Mouse (Mus musculus): Measurements from ENCODE around the gene 4930442H23Rik.
"Not testable (repeated sequence)": the region's sequence is repeated elsewhere in the genome, so short reads cannot be mapped to it uniquely, and the experiment has no call there.

Gene 4930442H23Rik

DNA sequence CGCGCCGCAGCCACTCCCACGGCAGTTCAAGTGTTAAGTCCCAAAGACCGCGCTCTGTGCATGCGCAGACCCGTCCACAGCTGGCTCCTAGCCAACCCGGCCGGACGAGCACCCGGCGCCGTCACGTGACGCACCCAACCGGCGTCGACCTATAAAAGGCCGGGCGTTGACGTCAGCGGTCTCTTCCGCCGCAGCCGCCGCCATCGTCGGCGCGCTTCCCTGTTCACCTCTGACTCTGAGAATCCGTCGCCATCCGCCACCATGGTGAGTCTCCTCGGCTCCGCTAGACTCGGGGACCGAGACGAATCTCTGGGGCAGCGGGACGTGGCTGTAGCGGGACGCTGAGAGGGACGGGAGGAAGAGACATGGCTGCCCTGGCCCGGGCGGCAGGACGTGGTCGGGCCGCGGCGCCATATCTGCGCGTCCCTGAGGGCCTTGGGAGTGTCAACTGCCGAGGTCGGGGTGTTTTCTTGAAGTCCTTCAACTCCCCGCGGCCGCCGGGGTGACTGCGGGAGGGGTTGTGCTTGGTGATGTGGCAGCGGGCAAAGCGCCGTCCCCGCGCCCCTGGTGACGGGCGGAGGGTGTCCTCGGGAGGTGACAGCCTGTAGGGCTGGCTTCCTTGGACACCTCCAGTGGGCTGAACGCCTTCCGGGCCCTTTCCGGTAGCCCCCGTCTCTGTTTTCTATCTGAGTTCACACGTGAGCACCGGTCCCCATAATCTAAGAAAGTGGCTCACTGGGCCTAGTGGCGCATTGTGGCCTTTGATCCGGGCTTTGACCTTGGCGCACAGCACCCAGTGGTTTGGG, 7.0 kb downstream of the 4930442H23Rik start, which contains the start of gene Eef2:
TSS of gene Eef2 (plus strand) at position 166 of the 806 bp plus-strand sequence.
- DNase-seq, result peak; percentile 97

- DNase-seq, result no peak
Observed at GRCm38 (mm10) chr10:81175936-81176465, 7.6 kb downstream of the 4930442H23Rik start.

DNA sequence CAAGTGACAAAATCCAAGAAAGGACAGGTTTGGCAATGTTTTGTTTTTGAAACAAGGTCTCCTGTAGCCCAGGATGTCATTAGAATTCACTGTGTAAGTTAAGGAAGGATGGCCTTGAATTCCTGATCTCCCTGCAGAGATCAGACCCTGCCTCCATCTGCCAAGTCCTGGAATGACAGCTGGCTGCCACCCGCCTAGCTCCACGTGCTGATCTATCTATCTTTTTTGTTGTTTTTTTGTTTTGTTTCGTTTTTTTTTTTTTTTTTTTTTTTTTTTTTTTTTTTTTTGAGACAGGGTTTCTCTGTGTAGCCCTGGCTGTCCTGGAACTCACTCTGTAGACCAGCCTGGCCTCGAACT, 8.3 kb downstream of the 4930442H23Rik start:
- not testable (repeated sequence) for DNase-seq

GRCm38 (mm10) chr10:81174617-81175344, 8.9 kb downstream of the 4930442H23Rik start:
- DNase-seq, result peak; percentile 80

GRCm38 (mm10) chr10:81173132-81173531, 10.5 kb downstream of the 4930442H23Rik start:
- DNase-seq, result peak; percentile 84

DNA sequence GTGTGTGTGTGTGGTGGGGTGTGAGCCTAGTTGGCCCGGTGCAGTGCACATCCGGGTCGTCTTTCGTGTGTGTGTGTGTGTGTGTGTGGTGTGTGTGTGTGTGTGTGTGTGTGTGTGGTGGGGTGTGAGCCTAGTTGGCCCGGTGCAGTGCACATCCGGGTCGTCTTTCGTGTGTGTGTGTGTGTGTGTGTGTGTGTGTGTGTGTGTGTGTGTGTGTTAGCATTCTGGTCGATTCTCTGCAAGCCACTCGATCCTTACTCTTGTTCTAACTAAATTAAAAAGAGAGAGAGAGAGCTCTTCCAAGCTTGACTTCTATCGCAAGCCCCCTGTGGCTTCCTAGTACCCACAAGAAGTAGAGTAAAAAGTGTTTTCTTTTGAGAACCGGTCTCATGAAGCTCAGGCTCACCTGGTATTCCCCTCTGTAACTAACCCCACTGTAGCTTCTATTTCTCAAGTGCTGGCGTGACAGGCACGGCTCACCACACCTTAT, 14.2 kb downstream of the 4930442H23Rik start:
- DNase-seq, result not testable (repeated sequence)

DNA sequence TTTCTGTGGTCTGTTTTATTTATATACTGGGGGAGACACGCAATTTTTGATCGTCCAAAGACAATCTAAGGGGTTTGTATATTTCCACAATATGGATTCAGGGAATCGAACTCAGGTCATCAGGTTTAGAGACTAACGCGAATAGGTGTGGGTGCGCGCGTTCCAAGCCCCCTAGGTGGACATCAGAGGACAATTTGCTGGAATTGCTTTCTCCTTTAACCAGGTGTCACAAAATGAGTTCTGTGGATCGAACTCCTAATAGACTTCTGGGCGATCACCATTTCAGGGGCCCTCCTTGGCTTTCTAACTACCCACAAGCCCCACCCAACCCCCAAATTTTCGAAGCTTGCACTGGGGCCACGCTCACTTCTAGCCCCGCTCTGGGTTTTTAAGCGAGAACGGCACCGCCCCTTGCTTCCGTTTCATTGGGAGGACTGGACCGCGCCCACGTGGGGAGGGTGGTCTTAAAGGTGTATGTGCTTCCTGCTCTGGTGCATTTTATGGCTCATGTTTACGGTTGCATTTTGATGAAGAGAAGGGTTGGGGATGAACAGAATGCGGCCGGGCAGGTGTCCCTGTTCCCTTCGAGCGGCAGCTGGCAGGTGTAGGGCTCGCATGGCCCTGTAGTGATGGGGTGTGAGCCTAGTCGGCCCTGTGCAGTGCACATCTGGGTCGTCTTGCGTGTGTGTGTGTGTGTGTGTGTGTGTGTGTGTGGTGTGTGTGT, 15.0 kb downstream of the 4930442H23Rik start:
- peak; percentile 76 for DNase-seq

DNA sequence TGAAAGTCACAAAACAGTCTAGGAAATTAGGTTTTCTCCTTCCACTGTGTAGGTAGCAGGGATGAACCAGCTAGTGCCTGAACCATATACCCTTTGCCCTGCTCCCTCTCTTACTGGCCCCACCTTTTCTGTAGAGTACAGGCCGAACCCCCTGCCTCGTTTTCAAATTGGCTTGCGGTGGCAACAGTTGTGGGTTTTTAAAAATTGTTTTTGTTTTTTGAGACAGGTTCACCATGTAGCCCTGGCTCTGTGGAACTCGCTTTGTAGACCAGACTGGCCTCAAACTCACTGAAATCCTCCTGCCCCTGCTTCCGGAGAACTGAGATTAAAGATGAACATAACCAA, 15.6 kb downstream of the 4930442H23Rik start:
- DNase-seq, result no peak

DNA sequence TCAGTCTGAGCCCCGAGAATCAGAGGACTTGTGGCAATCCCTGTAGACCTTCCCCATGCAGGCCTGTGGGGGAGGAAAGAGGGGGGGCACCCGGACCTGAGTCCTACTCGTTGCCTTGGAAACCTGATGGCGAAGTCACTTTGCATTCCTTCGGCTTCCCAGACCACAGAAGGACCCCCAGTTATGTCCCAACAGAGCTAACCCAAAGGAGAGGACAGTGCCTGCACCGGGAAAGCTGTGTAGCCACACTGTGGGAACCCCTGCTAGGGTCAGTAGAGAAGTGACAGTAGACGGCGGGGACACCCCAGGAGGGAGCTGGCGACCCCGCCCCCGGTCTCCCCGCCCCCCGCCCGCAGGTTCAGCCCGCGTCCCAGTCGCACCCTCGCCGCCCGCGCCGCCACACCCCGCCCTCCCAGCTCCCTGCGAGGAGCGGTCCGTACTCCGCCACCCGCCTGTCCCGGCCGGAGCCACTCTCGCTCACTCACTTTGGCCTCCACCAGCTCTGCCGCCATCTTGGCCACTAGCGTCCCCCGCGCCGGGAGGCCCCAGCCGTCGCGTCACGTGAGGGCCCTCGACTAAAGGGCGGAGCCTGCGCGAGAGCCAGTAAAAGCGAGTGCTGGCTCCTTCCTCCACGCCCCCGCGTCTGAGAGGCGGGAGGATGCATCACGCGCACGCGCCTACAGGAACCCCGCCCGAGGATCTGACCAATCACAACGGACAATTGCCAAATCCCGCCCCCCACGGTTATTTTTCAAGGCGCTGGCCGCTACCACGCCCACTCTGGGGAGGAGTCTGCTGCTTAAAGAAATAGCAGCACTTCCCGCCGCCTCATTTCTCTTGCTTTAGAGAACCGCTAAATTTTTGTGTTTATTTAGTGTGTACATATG, 16.2 kb downstream of the 4930442H23Rik start, which contains the start of gene Pias4:
TSS of gene Pias4 (minus strand) at position 724 of the 887 bp plus-strand sequence.
- DNase-seq, result peak; percentile 100

DNA sequence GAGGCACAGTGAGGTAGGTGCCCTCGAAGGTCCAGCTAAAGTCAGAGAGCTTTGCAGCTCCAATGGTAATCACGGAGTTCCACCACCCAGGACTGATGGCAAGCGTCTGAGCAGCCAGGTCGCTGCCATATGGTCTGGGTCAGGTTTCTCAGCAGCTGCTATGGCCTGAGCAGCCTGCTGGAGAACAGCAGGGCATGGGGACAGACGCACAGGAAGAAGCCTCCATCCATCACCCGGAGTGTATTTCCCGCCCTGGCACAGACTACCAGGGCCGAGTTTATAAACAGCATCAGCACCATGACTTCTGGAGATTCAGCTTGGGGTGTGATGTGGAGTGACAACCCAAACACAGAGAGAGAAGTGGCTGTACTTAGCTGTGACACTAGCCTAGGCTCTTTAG, 18.5 kb downstream of the 4930442H23Rik start:
- DNase-seq, result no peak

DNA sequence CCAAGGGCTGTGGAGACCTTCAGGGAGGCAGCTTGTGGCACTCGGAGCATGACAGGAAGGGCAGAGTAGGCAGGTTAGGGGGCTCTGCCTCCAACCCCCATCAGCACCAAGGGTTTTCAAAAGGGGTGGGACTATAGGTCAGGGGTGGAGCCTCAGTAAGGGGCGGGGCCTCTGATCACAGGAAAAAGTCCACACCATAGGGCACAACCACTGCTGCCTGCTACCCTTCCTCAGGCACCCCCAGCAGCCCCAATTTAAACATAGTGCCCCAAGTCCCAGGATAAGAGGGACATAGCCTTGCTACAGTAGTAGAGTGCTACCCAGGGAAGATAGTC, 21.4 kb downstream of the 4930442H23Rik start:
- DNase-seq, result no peak

DNA sequence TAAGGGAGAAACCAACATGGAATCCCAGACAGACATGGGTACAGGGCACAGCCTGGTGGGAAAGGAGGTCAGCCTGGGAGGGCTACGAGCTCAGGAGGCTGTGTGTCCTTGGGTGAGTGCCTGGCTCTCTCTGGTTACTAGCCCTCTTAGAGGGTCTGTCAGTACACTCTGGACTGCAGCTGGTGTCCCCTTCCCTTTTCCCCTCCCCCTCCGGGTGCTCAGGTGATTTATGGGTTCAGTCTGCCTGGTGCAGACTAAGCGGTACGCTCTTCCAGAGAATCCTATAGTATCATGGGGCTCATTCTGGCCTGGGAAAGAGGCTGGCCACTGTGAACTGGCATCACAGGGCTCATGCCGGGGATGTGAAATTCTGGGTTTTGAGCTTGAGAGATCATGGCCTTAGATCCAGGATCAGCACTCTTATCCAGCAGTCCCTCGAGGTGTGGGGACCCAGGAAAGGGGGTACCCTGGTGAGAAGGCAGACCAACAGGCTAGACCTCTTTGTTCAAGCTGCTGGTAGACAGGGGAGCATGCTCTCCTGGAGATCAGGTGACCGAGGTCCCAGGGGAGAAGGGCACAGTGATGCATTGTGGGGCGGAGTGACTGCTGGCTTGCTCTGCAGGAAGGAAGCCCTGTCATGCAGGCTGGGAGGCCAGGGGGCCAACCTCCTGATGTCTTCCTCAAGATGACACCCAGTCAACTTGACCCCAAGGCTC, 21.9 kb downstream of the 4930442H23Rik start:
- no peak for DNase-seq

DNA sequence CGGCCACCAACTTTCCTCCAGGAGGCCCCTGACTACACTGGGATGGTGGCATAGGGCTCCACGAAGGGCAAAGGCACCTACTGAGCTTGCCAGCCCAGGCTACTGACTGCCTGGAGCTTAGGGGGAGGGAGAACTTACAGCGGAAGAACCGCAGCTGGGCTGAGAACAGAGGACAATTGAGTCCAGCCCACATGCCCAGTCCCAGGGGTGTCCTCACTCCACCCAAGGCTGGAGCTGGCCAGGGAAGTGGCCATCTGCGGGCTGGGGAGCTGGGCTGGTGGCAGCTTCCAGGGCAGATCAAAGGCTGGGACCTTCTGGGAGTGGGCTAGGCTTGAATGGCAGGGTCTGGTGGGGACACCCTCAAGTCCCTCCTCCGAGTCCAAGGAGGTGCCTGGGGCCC, 28.9 kb downstream of the 4930442H23Rik start:
- DNase-seq, result no peak

GRCm38 (mm10) chr10:81154313-81154712, 29.3 kb downstream of the 4930442H23Rik start:
- no peak for DNase-seq

GRCm38 (mm10) chr10:81152609-81153008, 31.0 kb downstream of the 4930442H23Rik start:
- DNase-seq, result no peak

- DNase-seq, result no peak
Observed at GRCm38 (mm10) chr10:81151261-81151660, 32.4 kb downstream of the 4930442H23Rik start.

- no peak for DNase-seq
Observed at GRCm38 (mm10) chr10:81146296-81146695, 37.4 kb downstream of the 4930442H23Rik start.

- no peak for DNase-seq
Observed at GRCm38 (mm10) chr10:81145778-81146177, 37.9 kb downstream of the 4930442H23Rik start.

GRCm38 (mm10) chr10:81145307-81145706, 38.3 kb downstream of the 4930442H23Rik start:
- no peak for DNase-seq

DNA sequence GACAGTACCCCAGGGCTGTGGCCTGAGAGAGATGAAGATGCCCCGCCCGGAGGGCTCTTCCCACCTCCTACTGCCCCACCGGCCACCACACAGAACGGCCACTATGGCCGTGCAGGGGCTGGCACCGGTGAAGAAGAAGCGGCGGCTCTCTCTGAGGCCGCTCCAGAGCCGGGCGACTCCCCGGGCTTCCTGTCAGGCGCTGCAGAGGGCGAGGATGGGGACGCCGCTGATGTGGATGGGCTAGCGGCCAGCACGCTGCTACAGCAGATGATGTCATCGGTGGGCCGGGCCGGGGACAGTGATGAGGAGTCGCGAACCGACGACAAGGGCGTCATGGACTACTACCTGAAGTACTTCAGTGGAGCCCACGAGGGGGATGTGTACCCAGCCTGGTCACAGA, 39.0 kb downstream of the 4930442H23Rik start:
- no peak for DNase-seq

DNA sequence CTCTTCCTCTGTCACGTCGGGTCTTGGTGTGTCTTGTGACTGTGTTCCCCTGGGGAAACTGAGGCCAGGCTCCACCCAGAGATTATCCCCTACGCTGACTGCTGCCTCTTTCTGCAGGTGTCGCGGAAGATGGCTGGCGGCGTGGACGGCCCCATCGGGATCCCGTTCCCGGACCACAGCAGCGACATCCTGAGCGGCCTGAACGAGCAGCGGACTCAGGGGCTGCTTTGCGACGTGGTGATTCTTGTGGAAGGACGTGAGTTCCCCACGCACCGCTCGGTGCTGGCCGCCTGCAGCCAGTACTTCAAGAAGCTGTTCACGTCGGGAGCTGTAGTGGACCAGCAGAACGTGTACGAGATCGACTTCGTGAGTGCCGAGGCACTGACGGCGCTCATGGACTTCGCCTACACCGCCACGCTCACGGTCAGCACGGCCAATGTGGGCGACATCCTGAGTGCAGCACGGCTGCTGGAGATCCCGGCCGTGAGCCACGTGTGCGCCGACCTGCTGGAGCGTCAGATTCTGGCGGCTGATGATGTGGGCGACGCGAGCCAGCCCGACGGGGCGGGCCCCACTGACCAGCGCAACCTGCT, 39.7 kb downstream of the 4930442H23Rik start:
- DNase-seq, result no peak
